Mouse (Mus musculus) E14TG2a.4 (cell line): ENCODE data around the gene Tmod1.

Experiments
- CTCF ChIP-seq: conservative IDR thresholded peaks from 2 replicates; pipeline ENCODE4 v1.5.1; 2014; ENCODE audit warnings: low read length
- POU5F1 ChIP-seq: IDR thresholded peaks from 2 replicates; pipeline ENCODE4 v1.6.1; 2014; ENCODE audit warnings: low read length, borderline replicate concordance

DNA sequence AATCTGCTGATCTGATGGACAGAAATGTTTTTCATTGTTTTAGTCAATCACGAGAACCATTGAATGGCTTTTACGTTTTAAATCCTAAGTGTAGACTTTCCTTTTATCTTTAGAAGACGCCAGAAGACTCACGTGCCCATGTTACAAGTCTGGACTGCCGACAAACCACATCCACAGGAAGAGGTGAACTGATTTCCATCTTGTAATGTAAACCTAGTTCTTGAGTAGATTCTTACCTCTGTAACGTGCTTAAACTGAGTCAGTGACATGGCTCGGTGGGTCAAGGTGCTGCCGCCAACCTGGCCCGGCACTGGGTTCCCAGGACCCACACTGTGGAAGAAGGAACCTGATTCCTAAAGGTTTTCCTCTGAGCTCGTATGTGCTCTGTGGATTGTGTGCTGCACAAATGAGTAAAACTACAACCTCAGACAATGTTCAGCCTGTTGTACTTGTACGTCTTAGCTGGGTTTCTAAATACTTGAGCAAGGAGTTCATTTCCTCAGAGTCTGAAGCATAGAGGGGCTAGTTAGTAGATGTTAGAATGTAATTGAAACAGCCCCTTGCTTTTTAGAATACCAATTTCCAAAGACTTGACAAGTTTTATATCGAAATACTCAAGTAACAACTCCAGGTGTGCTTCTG is 113.3 kb downstream of the Tmod1 start:
- TF ChIP-seq CTCF (no peak), POU5F1 (no peak)
